Mouse (Mus musculus) hematopoietic stem cell, adult 5-6 weeks (primary cell): Measurements from ENCODE around the gene Vasn. TPM values are rescaled to one million over a fixed set of nuclear protein-coding genes. Genes with fewer than 3 reads are reported as not detected.

Experiments
- ATAC-seq, 2 experiments: fragments of 125-278 bp in 1 of 2; replicated peaks in 1 of 2; 2 replicates each; pipeline ENCODE4 v1.8.0; 2016 to 2017; ENCODE audit warnings: inconsistent platforms in 2 of 2, mild to moderate bottlenecking in 2 of 2, moderate number of reproducible peaks in 2 of 2, low read depth in 1 of 2, moderate TSS enrichment in 1 of 2; ENCODE audit not compliant: low FRiP score in 2 of 2, poor library complexity in 2 of 2, severe bottlenecking in 2 of 2, insufficient read depth in 1 of 2, low TSS enrichment in 1 of 2
- total RNA-seq: library from RNA; stranded (forward); fragments of 172-1452, 232-1000 nt; gene quantifications from 2 replicates; pipeline ENCODE4 v1.2.3, GENCODE M21; 2017

Gene Vasn
- 0.89 and 1.8 TPM in 2 replicates for total RNA-seq

DNA sequence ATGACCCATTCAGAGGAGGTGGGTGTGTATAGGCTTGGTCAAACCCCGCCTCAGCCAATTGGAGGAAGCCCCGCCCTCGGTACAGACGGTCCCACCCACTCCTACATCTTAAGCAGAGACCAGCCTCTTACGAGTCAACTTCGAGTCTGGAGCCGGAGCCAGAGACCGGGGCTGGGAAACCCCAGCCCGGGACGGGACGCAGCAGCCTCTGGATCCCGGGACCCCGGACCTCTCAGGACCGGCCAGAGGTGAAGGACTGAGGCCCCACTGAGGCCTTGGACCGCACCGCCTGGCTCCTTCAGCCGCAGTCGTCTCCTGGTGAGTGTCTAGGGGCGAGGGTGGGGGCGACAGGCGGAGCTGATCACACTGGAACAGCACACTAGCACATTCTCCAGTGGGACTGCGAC is at the start of gene Vasn, which contains the start of gene Dnaja3:
Vasn (plus strand) TSS at position 111 of the 407 bp plus-strand sequence.
Dnaja3 (plus strand) TSS at position 159 of the 407 bp plus-strand sequence.
- peak; percentile 81 for ATAC-seq

DNA sequence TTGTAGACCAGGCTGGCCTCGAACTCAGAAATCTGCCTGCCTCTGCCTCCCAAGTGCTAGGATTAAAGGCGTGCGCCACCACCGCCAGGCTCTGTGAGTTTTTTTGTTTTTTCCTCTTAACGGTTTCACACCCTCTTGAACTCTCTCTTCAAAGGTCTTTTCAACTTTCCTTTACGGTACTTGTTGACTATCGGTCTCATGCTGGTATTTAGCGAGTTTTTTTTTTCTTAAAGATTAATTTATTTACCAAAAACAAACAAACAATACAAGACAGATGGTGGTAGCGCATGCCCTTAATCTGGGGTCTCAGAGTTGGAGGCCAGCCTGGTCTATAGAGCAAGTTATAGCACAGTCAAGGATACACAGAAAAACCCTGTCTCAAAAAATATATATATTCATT is 49.5 kb upstream of the Vasn start:
- no peak for ATAC-seq

DNA sequence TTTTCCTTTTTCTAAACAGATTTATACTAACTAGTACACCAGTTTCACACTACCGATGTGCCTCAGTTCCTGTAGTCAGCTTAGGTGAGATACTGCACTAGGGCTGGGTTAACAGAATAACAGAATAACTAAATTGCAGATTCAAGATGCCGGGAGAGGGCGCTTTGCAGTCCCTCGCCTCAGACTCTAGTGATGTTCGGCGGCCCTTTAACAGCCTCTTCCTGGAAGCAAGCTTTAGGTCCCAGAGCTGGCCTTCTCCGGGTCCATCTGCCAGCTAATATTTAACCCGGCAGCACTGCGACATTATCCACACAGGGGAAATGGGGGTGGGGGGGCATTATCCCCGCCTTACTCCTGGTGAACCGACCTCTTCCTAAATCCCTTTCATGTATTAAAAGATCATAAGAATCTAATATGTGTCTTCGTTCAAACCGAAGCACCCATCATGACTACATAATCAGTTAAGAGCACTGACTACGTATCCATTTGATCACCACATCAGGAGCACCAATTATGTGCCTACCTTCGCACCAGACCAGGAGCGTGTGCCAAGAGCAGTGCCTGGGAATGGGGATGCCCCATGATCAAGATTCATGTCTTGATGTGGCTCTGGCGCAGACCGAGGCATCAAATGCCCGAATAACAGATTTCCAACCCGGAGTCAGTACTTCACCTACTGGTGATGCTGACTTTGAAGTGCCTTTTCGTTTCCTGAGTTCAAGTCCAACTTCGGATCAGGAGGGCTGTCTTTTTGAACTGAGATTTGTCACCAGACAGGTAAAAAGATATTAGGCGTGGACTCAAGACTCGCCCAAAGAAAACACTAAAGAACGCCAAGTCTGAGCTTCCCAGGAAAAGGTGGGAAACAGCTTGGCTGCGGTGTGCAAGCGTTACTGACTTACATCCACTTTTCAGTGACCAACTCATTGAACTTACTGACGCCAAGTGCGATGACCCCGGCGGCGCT is 46.5 kb upstream of the Vasn start:
- peak; percentile 23 to 65; a peak in 1 of 4 replicates for ATAC-seq

DNA sequence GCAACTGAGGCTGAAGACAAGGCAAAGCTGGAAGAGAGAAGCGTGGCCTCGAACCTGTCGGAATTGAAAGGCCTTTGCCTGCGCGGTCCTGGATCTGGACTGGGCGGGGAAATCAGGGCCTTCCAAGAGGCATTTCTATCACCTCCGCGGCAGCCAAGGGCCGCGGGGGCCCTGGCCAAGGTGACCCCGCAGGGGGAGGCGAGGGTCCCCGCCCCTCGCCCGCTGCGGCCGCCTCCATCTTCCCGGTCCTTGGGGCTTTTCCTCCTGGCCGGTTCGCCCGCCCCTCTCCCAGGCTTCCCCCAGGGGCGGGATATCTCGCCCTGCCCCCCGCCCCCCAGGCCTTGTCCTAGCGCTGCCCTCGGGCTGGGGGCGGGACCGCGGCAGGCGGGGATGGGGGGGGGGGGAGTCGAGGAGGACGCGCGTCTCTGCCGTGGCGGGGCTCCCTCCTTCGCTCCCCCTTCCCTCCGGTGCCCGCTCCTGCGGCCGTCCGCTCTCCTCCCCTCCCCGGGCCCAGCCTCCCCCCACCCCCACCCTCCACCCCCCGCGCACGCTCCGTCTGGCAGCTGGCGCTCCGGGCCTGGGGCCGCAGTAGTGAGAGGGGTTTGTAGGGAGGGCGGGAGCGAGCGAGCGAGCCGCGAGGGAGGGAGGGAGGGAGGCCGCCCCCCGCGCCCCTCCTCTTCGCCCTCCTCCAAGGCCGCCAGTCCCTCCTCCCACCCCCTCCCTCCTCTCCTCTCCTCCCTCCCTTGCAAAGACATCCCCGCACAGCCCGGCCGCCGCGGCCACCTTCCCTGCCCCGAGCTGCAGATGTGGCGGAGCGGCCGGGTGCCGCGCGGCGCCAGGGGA is 45.5 kb upstream of the Vasn start, which contains the start of gene Glis2:
Glis2 (plus strand) TSS at position 743 of the 843 bp plus-strand sequence.
- peak in 1 of 2 experiments; percentile 18; a peak in 1 of 4 replicates for ATAC-seq

DNA sequence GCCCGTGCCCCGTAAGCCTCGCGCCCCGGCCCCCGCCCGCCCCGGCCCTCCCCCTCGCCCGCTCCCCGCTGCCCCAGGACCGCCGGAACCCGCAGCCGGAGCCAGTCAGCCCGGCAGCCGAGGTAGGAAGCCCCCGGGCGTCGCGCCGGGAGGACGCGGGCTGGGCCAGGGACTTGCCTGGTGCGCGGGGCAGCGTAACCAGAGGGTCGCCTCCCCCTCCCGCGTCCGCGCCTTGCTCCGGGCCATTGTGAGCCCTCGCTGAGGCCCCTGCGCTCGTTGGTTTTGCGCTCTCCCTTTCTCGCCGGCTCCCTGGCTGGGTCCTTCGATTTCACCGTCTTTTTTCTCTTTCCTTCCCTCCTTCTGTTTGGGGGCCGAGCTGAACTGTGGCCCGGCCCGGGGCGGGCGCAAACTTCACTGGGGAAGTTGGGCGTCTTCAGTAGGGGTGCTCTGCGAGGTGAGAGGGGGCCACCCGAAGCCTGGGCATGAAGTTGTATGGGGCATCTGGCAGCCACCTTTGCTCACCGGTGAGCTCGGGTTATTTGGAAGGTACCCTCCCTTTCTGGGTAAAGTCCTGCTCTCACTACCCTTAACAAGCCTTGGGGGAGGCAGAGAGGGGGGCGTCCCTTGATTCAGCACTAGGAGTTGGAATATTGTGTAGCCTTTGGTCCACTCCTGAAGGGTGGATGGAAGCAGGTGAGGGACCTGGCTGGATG is 44.8 kb upstream of the Vasn start:
- peak; percentile 23 to 31; a peak in 1 of 4 replicates for ATAC-seq

DNA sequence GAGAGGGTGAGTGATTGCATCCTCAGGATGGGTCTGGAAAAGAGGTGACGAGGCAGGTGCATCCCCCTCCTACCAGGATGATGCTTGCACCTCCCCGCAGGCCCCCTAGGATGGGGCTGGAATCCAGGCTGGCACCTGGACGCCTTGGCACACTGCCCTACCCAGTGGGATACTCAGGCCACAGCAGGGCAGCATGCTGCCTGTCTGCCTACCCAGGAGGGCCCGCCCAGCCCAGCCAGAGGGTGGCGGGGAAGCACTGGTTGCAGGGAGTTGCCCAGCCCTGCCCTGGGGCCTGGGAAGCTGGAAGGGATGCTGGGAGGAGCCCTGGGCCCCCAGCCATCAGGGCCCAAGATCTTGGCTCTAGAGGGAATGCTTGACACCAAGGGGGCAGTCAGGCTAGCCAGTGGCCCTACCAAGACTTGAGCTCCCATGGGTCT is 44.2 kb upstream of the Vasn start:
- no peak for ATAC-seq

DNA sequence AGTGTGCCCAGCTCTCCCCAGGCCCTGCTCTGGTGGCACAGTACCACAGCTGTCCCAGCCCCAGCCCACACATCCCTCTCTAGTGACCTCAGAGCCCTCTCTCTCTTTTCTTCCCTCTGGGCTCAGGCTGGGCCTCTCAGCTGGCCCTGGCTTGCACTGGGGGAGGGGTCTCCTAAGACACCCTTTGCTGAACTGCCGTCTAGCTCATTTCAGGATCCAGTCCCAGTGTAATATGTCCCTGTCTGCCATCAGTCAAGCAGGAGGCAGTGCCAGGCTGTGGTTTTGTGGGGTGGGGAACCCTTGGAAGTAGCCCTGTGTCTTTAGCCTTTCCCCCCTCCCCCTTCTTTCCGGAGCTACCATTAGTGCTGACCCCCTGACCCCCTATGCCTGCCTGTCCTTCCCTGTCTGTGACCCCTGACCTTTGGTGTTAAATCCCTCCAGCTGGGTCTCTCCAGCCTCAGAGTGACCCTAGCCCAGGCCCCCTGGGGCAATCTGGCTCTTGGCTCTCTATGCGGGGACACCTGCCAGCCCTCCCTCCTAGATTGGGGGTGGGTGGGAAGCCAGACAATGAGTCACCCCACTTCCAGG is 43.5 kb upstream of the Vasn start:
- ATAC-seq: no peak

DNA sequence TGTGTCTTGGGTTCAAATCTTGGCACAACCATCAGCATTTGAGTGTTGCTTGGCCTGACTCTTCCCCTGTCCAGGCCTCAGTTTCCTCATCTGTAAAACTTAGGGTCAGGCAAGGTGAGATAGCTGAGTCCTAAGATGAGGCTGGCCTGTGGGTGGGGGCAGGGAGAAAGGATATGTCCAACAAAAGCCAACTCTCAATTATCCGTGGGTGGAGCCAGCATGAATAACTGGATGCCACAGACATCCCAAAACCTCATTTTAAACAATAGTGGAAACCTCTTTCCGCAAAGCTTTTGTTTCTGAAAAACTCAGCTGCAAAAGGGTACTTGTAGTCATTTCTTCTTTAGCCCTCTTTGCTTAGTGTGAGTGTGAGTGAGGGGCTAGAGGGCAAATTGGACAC is 42.9 kb upstream of the Vasn start:
- no peak for ATAC-seq

DNA sequence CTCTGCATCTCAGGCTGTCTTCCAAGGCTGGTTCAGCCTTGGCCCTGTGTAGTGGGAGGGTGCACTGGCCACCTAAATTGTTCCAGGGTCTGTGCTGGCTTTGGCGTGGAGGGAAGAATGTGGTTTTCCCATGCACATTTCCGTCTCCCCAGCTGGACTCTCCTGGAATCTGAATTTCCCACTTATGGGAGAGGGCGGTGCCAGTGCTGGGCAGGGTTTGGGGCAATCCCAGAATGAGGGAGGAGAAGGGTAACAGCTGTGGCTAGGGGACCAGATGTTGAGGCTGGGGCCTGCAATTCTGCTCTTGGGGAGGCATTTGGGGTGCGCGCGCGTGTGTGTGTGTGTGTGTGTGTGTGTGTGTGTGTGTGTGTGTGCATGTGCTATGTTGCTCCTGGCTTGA is 42.4 kb upstream of the Vasn start:
- ATAC-seq: no peak

DNA sequence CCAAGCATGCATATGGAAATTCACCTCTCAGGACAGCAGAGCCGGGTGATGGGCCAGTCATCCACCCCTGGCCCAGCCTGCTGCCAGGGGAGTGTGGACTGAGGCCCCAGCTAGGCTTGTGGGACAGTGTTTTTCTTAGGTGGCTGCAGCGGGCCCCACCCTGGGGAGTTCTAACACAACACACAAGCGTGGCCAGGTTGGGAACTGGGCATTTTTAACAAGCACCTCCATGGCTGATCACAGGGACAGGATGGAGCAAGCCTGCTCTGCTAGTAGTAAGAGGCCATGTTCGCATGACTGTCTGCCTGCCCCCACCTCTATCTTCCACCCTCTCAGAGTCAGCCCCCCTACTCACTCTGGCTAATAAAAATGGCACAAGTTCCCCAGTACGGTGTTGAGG is 41.7 kb upstream of the Vasn start:
- ATAC-seq: no peak

DNA sequence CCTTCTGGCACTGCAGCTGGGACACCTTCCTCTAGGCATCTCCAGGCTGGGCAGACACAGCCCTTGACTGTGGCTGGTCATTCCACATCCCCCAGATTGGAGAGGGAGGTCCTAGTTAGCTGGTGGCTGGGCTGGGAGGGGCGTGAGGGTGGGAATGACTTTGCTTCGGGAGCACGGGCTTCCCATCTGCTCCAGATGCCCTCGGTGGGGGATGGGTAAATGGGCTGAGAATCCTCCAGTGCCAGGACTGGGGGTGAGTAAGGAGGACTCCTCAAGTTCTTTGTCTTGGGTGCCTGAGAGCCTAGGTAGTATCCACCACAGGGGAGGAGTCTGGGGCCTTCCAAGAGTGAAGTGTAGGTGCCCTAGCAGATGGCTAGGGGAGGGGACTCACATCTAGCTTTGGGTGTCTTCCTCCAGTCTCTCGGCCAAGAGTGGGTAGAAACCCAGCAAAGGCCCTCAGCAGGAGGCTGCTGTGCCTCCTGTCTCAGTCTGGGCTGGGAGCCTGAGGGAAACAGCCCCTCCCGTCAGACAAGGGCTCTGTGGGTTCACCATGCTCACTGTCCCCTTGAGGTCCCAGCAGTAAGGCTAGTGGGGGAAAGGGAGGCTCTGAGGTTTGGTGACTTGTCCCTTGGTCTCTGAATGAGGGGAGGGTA is 40.7 kb upstream of the Vasn start:
- ATAC-seq: no peak

DNA sequence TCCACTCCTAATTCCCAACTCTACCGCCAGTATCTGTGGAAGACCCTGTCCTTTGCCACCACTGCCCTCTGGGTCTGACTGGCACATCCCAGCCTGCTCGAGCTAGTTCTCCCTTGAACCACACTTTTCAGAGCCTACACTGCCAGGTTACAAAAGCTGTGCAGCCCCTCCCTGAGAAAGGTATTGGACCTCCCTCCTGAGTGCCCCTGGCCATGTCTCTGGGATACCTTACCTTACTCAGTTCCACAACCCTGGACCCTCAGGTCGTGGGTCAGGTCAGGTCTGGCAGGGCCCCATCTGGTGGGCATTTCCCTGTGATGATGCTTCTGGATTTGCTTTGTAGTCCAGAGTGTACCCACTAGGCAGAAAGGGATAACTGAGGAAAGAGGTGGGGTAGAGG is 40.1 kb upstream of the Vasn start:
- no peak for ATAC-seq

DNA sequence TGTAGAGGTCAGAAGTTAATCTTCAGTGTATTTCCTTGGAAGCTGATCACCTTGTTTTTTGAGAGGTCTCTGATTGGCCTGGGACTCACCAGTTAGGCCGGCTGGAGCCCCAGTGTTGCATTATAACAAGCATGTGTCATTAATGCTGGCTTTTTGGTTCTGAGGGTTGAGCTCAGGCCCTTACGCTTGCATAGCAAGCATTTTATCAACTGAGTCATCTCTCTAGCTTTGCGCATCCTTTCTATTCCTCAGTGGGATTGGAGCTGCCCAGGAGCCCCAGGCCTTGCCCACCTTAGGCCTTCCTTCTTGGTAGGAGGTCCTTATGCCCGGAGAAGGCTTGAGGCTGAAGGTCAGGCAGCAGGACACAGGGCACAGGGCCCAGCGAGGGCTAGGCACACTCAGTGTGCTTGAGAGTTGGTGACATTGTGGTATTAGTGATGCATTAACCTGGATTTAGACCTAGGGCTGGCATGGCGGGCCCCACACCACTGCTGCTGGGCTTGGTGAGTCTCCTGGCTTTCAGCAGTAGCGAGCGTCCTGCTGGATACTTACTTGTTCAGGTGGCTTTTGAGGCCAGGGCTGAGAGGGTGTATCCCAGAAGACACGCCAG is 38.9 kb upstream of the Vasn start:
- no peak for ATAC-seq

DNA sequence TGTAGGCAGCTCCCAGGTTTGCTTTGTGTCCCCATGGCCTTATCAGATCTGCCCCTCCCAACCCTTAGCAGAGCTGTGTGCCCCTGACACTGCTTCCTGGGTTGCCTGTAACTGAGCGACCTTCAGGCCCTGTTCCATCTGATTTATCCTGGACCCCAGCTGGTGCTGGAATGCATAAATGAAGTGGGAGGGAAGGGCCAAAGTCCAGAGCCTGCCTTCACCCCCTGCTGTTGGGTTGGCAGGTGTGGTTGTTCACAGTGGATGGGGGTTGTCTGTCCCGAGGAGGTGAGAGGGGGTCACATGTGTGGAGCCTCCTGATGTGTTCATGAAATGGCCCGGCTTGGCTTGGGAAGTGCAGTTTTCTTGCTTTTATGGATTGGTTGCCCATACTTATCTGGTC is 37.6 kb upstream of the Vasn start:
- ATAC-seq: no peak

DNA sequence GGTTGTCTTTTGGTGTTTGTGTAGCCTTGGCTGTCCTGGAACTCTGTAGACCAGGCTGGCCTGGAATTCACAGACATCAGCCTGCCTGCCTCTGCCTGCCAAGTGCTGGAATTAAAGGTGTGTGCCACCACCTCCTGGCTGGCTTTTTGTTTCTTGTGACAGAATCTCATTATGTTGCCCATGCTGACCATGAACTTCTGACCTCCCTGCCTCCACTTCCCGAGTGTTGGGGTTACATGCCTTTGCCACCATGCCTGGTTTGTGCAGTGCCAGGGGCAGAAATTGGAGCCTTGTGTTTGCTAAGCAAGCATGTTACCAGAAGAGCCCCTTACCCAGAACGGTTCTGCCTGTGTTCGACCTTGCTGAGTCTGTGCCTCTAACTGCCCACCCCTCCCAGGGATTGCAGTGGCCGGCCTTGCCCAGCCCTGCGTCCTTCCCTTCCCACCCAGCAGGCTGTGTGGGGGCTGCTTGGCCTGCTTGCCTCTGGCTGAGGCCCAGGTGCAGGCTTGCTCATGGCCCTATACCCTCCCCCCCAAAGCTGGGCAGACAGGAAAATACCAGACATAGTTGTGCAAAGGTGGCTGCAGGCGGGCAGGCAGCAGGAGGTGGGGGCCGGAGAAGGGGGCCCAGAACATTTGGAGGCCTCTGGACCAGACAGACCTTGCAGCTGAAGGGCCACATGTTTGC is 36.8 kb upstream of the Vasn start:
- no peak for ATAC-seq

DNA sequence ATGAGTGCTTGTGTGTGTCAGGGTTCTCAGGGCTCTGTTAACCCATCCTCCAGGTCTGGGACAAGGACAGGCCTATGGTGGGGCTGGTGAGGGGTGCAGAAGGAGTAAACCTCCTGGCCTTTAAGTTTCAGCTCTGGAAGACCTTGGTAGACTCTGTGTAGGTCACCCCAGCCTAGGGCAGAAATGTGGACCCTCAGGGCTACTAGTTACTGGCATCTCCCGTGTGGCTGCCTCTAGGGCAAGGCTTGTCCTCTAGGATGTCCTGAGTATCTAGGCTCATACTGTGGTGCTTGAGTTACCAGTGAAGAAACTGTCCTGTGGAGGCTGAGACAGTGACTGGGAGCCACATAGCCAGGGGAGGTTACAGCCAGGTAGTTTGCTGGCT is 36.3 kb upstream of the Vasn start:
- no peak for ATAC-seq
